Mouse (Mus musculus) heart, adult 2 months (tissue): Measurements from ENCODE around the gene Dock8.

Experiments used
- CTCF ChIP-seq: fragments of 200-600 bp; IDR thresholded peaks from 2 replicates; pipeline ENCODE4 v1.8.1; 2022; ENCODE audit warnings: antibody characterized with exemption, mild to moderate bottlenecking, moderate library complexity
- POLR2A ChIP-seq: fragments of 200-500 bp; IDR thresholded peaks from 2 replicates; pipeline ENCODE4 v1.6.1; 2011; ENCODE audit warnings: mild to moderate bottlenecking, low read depth, low read length, control low read depth; ENCODE audit not compliant: insufficient read depth

DNA sequence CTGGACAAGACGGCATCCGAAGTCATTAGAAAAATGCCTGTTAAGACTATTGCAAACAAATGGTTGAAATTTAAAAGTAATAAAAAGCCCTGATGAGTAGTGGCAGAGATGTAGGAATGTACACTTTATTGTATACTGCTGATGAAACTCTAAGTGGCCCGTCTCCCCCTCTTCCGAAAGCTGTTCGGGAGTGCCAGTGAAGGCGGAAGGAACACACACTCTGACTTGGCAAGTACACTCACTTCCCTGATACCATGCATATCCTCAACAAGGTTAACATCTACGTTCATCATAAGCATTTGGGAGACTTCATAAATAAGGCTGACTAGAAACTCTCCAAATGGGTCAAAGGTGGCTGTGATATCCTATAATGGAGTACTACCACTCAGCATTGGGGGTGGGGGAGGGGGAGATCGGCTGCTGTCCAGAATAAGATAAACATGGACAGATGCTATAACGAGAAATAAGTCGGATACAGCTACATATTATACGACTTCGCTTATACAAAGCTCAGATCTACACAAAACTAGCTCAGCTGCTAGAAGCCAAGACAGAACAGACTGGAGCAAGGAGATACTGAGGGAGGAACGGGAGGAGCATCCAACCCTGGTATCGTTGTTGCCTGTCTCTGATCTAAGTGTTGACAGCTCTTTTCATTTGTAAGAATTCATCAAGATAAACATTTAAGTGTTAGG is 248.7 kb downstream of the Dock8 start:
- TF ChIP-seq CTCF (no peak), POLR2A (no peak)
